Mouse (Mus musculus) thymus, postnatal 36 days (tissue): ENCODE results near the gene Rpl39.

ENCODE experiments used
- DNase-seq, 2 experiments: peaks; one replicate each; pipeline ENCODE4 v3.0.0; 2022; ENCODE audit warnings: mixed read lengths in 2 of 2

Rpl39 gene

GRCm38 (mm10) chrX:37063902-37064301 lies 21.3 kb downstream of the Rpl39 start:
- no peak for DNase-seq

GRCm38 (mm10) chrX:37048890-37049823 lies 36.0 kb downstream of the Rpl39 start:
- DNase-seq = no peak

DNA sequence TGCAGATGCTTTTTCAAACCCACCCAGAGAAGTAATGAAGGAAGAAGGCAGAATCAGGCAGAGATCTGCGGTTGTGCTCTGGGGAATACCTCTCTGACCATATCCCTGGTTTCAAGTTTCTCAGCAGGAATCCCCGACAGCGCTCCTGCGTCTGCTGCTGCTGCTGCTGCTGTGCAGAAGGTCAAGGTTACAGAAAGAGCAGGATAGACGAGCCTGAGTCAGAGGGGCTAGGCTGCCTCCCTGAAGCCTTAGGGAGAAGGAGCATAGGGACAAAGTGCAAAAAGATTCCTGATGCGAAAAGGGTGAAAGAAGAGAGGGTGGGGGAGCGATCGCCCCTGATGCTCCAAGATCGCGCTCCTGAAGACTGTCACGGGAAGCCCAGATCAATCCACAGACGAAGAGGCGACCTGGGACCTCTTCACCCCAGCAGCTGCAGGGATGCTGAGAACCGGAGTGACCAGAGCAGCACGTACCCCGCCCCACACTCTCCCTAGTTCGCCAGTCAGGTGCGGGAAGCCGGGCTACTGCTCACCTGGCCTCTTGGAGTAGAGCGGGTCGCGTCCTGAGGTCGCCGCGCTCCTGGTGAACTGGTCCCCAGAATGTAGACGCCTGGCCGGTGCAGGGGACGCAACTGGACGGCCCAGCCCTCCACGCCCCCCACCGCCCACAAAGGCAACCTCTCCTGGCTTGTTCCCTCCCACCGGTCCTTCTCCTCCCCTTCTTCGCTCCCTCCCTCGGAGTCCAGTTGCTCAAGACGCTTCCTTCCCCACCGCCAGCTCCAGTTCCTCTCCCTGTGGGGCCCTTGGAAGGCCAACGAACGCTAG lies 36.9 kb downstream of the Rpl39 start, which contains the start of gene Sowahd:
Sowahd (plus strand) TSS at position 780 of the 824 bp plus-strand sequence.
- DNase-seq = no peak

GRCm38 (mm10) chrX:37042726-37043125 lies 42.5 kb downstream of the Rpl39 start:
- peak; percentile 30 to 45 for DNase-seq
